Mouse (Mus musculus) G1E (cell line): ENCODE data around the gene Fam135a. TPM values are rescaled to one million over a fixed set of nuclear protein-coding genes. Genes with fewer than 3 reads are reported as not detected.

Source experiments
- ATAC-seq: 2 replicates; pipeline ENCODE4 v1.8.0; 2016; ENCODE audit warnings: mild to moderate bottlenecking; ENCODE audit not compliant: insufficient number of reproducible peaks, poor library complexity, low FRiP score, severe bottlenecking; ENCODE audit errors: extremely low read depth
- DNase-seq: peaks from one replicate; pipeline ENCODE4 v3.0.0; 2012; ENCODE audit warnings: low spot score
- H3K27me3 ChIP-seq: 2 replicates; pipeline ENCODE4 v1.6.1; 2012; ENCODE audit warnings: mild to moderate bottlenecking, low read length, inconsistent platforms; ENCODE audit not compliant: insufficient read depth
- H3K36me3 ChIP-seq: replicated peaks from 2 replicates; pipeline ENCODE3; 2012; ENCODE audit warnings: mild to moderate bottlenecking, inconsistent platforms
- H3K4me1 ChIP-seq: 2 replicates; pipeline ENCODE4 v1.6.1; 2012; ENCODE audit warnings: low read depth, low read length, inconsistent platforms, mixed read lengths; ENCODE audit not compliant: insufficient read depth
- H3K4me3 ChIP-seq: 2 replicates; pipeline ENCODE4 v1.5.1; 2012; ENCODE audit warnings: low read depth, mild to moderate bottlenecking, inconsistent platforms, low read length, moderate library complexity, mixed read lengths
- H3K9me3 ChIP-seq: replicated peaks from 2 replicates; pipeline ENCODE4 v1.6.1; 2012; ENCODE audit warnings: inconsistent platforms
- CTCF ChIP-seq: IDR thresholded peaks from 2 replicates; pipeline ENCODE4 v1.5.1; 2012; ENCODE audit warnings: low read depth, low read length, inconsistent platforms, mixed read lengths
- GATA1 ChIP-seq: IDR thresholded peaks from 2 replicates; pipeline ENCODE4 v1.6.1; 2012; ENCODE audit warnings: borderline replicate concordance, low read length, inconsistent platforms, mixed read lengths
- GATA2 ChIP-seq: IDR thresholded peaks from 2 replicates; pipeline ENCODE4 v1.6.1; 2012; ENCODE audit warnings: low read depth, low read length, inconsistent platforms, borderline replicate concordance
- POLR2AphosphoS5 ChIP-seq: IDR thresholded peaks from 2 replicates; pipeline ENCODE4 v1.6.1; 2012; ENCODE audit warnings: low read depth, low read length, inconsistent platforms; ENCODE audit not compliant: insufficient replicate concordance
- TAL1 ChIP-seq: conservative IDR thresholded peaks from 2 replicates; pipeline ENCODE4 v1.6.1; 2012; ENCODE audit warnings: low read depth, low read length, inconsistent platforms, mixed read lengths
- polyA plus RNA-seq: library from polyadenylated mRNA; stranded (reverse); fragments of >175 nt; gene quantifications from 2 replicates; pipeline ENCODE4 v1.2.3, GENCODE M21; 2012
- total RNA-seq, 2 experiments: library from RNA; stranded (forward) in 1 of 2; stranded (reverse) in 1 of 2; fragments of 200-1000 nt in 1 of 2; fragments of >200 nt in 1 of 2; fragmentation: Nextera tagmentation in 1 of 2; gene quantifications; 2 replicates each; pipeline ENCODE4 v1.2.3; 2014 to 2017

Fam135a gene
- total and polyA plus RNA-seq, 3 experiments: 0.16 TPM; not detected in 2

GRCm38 (mm10) chr1:24074396-24074795, 25.7 kb downstream of the Fam135a start:
- H3K27me3 ChIP-seq: no peaks in the 10 kb centered on the region
- H3K9me3 ChIP-seq: no peaks in the 10 kb centered on the region
- H3K4me3 ChIP-seq: no peak overlapping the region
- no peak for TF ChIP-seq POLR2AphosphoS5
- no peak for TF ChIP-seq TAL1
- TF ChIP-seq CTCF: no peak
- TF ChIP-seq GATA2: no peak
- no peak for TF ChIP-seq GATA1
- DNase-seq (no peak), ATAC-seq (no peak)
- H3K4me1 ChIP-seq: no peaks in the 10 kb centered on the region
- no peaks in the 10 kb centered on the region for H3K36me3 ChIP-seq

GRCm38 (mm10) chr1:24073386-24074248, 26.5 kb downstream of the Fam135a start:
- Histone ChIP-seq H3K4me1 (no peaks in the 10 kb centered on the region), H3K27me3 (no peaks in the 10 kb centered on the region), H3K9me3 (no peaks in the 10 kb centered on the region), H3K36me3 (no peaks in the 10 kb centered on the region), H3K4me3 (no peak overlapping the region)
- no peak for TF ChIP-seq GATA1
- TF ChIP-seq POLR2AphosphoS5: no peak
- TF ChIP-seq GATA2: no peak
- TF ChIP-seq TAL1: no peak
- TF ChIP-seq CTCF: no peak
- no peak for ATAC-seq
- DNase-seq: no peak

DNA sequence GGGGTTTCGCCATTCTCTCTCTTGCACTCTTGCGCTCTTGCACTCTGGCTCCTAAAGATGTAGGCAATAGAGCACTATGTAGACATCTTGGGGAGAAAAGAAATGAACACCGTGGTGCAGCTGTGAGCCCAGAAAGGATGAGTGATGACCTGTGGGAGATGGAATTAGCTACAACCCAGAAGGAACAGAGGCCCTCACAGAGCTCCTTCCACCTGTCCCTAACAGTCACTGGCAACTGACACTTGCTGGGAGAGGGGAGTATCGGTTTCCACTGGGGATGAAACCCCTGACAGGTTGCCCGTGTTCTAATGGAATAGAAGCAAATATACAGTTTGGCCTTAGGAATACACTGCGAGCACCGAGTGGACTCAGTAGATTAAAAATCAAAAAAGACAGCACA, 31.3 kb downstream of the Fam135a start:
- Histone ChIP-seq H3K9me3 (no peaks in the 10 kb centered on the region), H3K27me3 (peaks cover under 1% of the 10 kb centered on the region; the same call in 1 of the 2 replicates), H3K4me1 (no peaks in the 10 kb centered on the region), H3K4me3 (no peak overlapping the region), H3K36me3 (no peaks in the 10 kb centered on the region)
- no peak for DNase-seq
- TF ChIP-seq CTCF: no peak
- no peak for TF ChIP-seq GATA1
- no peak for ATAC-seq

DNA sequence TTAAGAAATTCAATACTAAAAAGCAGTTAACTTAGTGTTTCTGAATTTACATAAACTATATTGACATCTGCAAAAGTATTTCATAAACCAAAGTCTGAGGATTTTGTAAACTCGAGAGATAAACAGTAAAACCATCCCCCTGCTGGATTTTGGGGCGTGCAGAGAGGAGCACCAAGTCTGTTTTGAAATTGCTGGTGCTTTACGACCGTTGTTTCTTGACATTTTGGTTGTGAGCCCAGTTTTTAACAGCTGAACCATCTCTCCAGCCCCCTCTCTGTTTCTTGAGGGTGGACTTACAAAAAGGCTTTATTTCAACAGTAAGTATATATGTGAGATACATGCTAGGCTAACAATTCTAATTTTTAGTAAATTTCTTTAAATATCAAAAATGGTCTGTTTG, 33.4 kb downstream of the Fam135a start:
- no peaks in the 10 kb centered on the region for H3K36me3 ChIP-seq
- no peaks in the 10 kb centered on the region for H3K9me3 ChIP-seq
- DNase-seq (no peak), ATAC-seq (no peak)
- no peak overlapping the region for H3K4me3 ChIP-seq
- TF ChIP-seq TAL1: no peak
- no peak for TF ChIP-seq GATA2
- no peak for TF ChIP-seq CTCF
- no peak for TF ChIP-seq POLR2AphosphoS5
- TF ChIP-seq GATA1: no peak
- peaks cover 5% of the 10 kb centered on the region; the same call in 1 of the 2 replicates for H3K27me3 ChIP-seq
- no peaks in the 10 kb centered on the region for H3K4me1 ChIP-seq

GRCm38 (mm10) chr1:24055706-24056105, 44.4 kb downstream of the Fam135a start:
- H3K4me1 ChIP-seq: no peaks in the 10 kb centered on the region
- no peak for DNase-seq
- ATAC-seq: no peak
- H3K27me3 ChIP-seq: peaks cover 12% of the 10 kb centered on the region
- no peak overlapping the region for H3K4me3 ChIP-seq
- H3K36me3 ChIP-seq: no peaks in the 10 kb centered on the region
- H3K9me3 ChIP-seq: no peaks in the 10 kb centered on the region
- TF ChIP-seq POLR2AphosphoS5: no peak
- no peak for TF ChIP-seq CTCF
- no peak for TF ChIP-seq GATA2
- TF ChIP-seq GATA1: no peak
- TF ChIP-seq TAL1: no peak

GRCm38 (mm10) chr1:24046730-24047510, 53.2 kb downstream of the Fam135a start:
- ATAC-seq (no peak), DNase-seq (no peak)
- Histone ChIP-seq H3K9me3 (no peaks in the 10 kb centered on the region), H3K4me1 (no peaks in the 10 kb centered on the region), H3K4me3 (no peak overlapping the region), H3K27me3 (peaks cover 13% of the 10 kb centered on the region), H3K36me3 (no peaks in the 10 kb centered on the region)
- TF ChIP-seq TAL1 (no peak), GATA1 (no peak), POLR2AphosphoS5 (no peak), CTCF (no peak), GATA2 (no peak)
